Mouse (Mus musculus): ENCODE data around the gene Copb1.

- TF ChIP-seq CTCF (conservative IDR thresholded peaks at IDR 0.05; ENCODE audit: insufficient read depth, insufficient read length, low read depth, low read length) (no peak), POLR2A (IDR thresholded peaks at IDR 0.05; ENCODE audit: low read depth, low read length) (no peak)
These were observed 44.7 kb upstream of the Copb1 start for GRCm38 (mm10) chr7:114299247-114299646.
